Mouse (Mus musculus) CD4-positive, CD25-positive, alpha-beta regulatory T cell, adult 2 months (primary cell): ENCODE results near the gene Aldh8a1.
"Not testable (repeated sequence)": the region's sequence is repeated elsewhere in the genome, so short reads cannot be mapped to it uniquely, and the experiment has no call there.

Experiments used
- DNase-seq: peaks from one replicate; pipeline ENCODE4 v3.0.0-alpha.2; 2012; ENCODE audit warnings: low read depth, low spot score

Gene Aldh8a1

GRCm38 (mm10) chr10:21367481-21367880, 9.6 kb upstream of the Aldh8a1 start:
- no peak for DNase-seq

GRCm38 (mm10) chr10:21369586-21369985, 7.5 kb upstream of the Aldh8a1 start:
- DNase-seq: no peak

GRCm38 (mm10) chr10:21372271-21372670, 4.8 kb upstream of the Aldh8a1 start:
- no peak for DNase-seq

DNA sequence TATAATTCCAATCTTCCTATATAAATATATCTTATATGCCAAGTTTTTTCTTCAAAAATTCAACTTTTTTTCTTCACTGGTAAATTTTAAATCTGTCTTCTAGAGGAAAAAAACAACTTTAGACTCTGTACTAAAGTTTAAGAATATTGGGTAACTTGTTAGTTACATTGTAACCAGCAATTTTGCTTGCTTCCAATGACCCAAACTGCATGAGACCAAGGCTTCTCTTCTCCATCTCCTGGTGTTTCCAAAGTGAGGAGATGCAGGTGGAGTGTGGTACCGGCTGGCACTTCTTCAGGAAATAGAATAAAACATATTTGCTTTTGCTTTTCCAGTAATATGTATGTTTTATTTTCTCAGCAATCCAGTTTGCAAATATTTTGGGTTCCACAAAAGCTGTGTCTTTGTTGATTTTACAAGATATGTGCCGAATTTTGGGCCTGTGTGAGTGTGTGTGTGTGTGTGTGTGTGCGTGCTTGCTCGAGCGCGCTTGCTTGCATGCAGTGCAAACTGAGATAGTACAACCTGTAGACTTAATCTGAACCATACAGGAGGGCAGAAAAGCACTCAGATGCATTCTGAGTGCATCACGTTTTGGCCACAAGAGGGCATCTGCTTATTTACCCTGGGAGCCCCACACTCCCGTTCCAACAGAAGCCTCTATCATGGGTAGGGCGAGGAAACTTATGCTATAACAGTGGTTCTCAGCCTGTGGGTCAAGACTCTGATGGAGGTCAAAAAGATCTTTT, 1.3 kb downstream of the Aldh8a1 start:
- peak; percentile 64 for DNase-seq

DNA sequence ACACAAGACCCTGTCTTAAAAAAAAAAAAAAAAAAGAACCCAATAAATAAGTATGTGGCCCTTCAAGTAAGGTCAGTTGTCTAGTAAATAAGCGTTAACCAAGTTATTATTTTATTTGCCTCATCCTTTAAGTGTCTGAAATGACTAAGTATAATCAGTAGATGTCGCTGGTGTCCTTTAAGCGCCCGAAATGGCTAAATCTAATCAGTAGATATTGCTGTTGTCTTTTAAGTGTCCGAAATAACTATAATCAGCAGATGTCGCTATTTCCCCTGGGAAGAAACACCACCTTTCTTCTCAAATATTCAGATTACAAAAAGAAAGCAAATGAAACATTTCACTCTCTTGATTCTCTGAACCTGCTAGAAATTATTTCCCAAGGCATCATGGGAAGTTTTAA, 5.8 kb downstream of the Aldh8a1 start:
- peak; percentile 85 for DNase-seq

- DNase-seq: no peak
Observed at GRCm38 (mm10) chr10:21385111-21385663, 8.1 kb downstream of the Aldh8a1 start.

GRCm38 (mm10) chr10:21389075-21389474, 12.0 kb downstream of the Aldh8a1 start:
- no peak for DNase-seq

GRCm38 (mm10) chr10:21390440-21390839, 13.3 kb downstream of the Aldh8a1 start:
- DNase-seq: no peak

DNA sequence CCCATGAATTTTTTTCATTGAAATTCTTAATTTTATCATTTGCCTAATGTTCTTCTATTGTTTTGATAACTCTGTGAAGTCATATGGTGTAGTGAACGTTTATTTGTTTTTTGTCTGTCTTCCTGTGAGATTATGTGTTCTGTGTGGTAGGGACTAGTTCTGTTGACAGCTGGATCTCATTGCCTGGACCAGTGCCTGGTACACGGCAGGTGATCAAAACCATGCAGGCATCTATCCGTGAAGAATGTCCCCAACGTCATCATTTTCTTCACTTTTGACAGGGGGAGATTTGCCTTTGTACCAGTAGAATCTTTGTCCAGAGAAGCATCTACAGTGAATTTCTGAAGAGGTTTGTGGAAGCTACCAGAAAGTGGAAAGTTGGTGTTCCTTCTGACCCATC, 14.2 kb downstream of the Aldh8a1 start:
- no peak for DNase-seq

DNA sequence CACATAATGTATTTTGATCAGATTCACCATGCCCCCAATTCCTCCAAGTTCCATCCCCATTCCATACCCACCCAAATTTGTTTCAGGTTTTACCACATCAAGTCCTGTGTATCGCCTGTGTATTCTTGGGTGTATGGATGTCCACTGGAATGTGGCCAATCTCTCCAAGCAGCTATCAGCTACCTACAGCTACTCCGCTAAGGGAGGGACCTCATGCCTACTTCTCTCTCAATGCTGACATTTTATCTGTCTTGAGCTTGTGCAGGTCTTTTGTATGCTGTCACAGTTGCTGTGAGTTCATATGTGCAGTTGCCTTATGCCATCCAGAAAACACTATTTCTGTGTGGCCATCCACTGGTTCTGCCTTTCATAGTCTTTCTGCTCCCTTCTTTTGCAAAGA, 16.3 kb downstream of the Aldh8a1 start:
- DNase-seq: no peak

GRCm38 (mm10) chr10:21395426-21396139, 18.5 kb downstream of the Aldh8a1 start:
- DNase-seq: no peak

DNA sequence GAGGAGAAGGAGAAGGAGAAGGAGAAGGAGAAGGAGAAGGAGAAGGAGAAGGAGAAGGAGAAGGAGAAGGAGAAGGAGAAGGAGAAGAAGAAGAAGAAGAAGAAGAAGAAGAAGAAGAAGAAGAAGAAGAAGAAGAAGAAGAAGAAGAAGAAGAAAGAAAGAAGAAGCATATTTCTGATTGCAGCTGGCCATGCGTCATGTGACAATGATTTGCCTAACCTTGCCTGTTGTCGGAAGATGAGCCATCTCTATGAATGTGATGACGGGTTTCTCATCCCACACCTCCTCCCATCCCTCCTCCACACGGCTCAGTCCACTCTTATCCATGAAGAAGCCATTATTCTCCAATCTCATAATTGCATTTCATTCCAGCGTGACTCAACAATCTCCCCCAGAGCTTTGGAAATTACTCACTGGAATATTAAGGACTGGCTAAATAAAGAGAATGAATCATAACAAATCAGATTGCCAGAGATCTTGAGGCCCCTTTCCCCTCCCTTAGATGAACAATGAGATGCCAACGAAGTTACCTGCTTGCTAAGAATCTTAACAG, 21.9 kb downstream of the Aldh8a1 start:
- not testable (repeated sequence) for DNase-seq

- DNase-seq: no peak
Observed at GRCm38 (mm10) chr10:21399622-21400021, 22.5 kb downstream of the Aldh8a1 start.

DNA sequence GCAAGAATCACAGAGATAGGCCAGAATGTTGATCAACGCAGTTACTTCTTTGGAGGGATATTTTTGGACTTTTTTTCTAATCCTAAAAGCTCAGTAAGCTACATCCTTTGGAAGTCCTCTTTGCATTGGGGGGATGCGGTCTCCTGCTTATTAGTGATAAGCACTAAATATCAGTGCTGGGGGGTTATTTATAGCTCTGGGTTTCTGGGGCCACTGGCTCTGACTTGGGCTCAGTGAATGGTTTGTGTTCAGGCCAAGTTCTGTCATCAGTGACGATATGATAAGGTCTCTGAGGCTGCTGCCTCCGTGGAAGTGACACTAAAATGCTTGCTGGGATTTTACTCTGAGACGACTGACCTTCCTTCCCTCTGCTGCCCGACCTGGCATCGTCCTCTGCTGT, 22.9 kb downstream of the Aldh8a1 start:
- no peak for DNase-seq

DNA sequence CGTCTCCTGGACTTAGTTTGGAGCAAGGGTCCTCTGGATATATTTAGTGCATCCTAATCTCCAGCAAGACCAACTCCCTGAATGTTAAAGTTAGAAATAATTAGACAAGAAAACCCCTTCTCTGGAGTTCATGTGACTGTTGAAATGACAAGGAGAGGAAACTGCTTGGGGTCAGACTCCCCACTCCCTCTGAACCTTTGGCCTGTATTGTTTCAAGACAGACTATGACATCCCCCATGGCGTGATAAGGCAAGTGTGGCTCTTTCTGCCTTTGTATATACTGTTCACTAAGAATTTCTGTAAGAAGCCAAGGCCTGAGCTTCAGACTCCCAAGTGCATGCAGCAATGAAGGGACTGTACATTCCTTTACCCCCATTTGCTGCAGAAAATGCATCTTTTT, 23.4 kb downstream of the Aldh8a1 start:
- DNase-seq: no peak

DNA sequence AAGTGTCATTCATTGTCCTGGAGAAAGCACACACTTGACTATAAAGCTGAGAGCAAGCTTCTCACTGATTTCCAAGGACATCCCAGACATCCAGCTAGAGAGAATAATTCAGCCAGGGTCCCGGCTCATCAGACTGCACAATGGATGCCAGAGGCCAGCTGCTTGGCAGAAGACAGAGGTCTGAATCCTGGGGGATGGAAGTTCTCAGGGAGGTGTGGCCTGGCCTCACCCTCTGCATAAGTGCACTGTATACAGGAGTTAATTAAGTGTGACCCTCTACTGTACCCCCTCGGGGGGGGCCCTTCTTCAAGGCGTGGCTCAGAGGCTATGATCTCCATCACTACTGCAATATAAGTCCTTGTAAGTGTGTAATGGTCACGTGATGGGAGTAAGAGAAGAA, 24.2 kb downstream of the Aldh8a1 start:
- no peak for DNase-seq

GRCm38 (mm10) chr10:21404822-21405221, 27.7 kb downstream of the Aldh8a1 start:
- DNase-seq: no peak

- no peak for DNase-seq
Observed at GRCm38 (mm10) chr10:21405707-21406534, 28.8 kb downstream of the Aldh8a1 start.

DNA sequence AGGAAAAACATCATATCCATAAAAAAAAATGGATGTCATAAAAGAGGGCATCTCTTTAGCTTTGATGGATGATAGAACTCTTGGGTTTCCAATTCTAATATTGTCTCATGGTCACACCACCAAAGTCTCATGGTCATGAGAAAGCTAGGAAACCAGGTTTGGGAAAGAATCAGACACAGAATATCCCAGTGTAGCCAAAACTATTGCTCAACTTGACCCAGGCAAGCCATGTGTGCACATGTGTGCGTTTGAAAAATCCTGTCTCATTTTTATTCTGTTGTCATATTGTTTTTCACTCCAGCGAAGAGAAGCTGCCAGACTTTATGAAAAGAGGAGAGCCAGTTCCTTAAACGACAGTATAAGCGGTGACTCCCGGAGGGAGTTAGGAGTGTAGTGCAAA, 33.6 kb downstream of the Aldh8a1 start:
- no peak for DNase-seq

- DNase-seq: no peak
Observed at GRCm38 (mm10) chr10:21411621-21412205, 34.6 kb downstream of the Aldh8a1 start.

GRCm38 (mm10) chr10:21415031-21415430, 37.9 kb downstream of the Aldh8a1 start:
- DNase-seq: no peak
